Mouse (Mus musculus) myocyte (in vitro differentiated cells): ENCODE data around the gene Otud3.

Source experiments
- MAX ChIP-seq: IDR thresholded peaks from one replicate; pipeline ENCODE4 v1.6.1; 2011; ENCODE audit warnings: low read depth, mild to moderate bottlenecking, control low read depth
- MYOG ChIP-seq, 3 experiments: IDR thresholded peaks; one replicate each; pipeline ENCODE4 v1.6.1; 2011; ENCODE audit warnings: control low read depth in 2 of 3, low read depth in 2 of 3, mild to moderate bottlenecking in 2 of 3; ENCODE audit not compliant: insufficient read length in 2 of 3, control insufficient read depth in 1 of 3, insufficient read depth in 1 of 3
- REST ChIP-seq: IDR thresholded peaks from one replicate; pipeline ENCODE4 v1.6.1; 2011; ENCODE audit warnings: mild to moderate bottlenecking, control low read depth, moderate library complexity; ENCODE audit not compliant: insufficient read depth, insufficient read length
- TCF12 ChIP-seq: IDR thresholded peaks from one replicate; pipeline ENCODE4 v1.6.1; 2011; ENCODE audit warnings: mild to moderate bottlenecking, control low read depth; ENCODE audit not compliant: poor library complexity, insufficient read depth, severe bottlenecking

DNA sequence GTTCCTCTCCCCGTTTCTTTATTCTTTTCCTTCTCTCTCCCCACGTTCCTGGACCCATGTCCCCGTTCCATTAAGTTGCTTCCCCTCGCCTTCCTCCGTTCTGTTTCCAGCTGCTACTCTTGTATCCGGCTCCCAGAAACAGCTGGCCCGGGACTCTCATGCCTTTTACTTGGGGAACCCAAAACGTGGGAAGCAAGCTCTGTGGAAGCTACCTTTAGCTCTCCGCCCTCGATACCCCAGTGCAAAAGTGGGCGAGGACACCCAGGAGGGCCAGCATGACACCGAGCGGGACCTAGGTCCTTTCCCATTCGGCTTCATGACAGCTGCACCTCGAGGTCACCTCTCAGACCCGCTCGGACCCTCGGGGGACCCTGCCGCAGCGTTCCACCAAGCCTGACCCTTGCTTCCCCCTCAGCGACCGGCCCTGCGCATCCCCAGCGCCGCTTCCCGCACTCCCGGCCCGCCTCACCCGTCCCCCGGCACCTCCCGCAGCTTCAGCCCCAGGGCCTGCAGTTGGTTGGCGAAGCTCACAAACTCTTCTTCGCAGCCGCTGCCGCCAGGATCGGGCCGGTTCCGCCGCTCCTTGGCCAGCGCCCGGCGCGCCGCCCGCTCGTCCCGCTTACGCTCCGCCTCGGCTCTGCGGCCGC lies 481 bp downstream of the Otud3 start:
- TF ChIP-seq TCF12 = no peak
- TF ChIP-seq MAX = no peak
- TF ChIP-seq MYOG (IDR thresholded peaks at IDR 0.05; ENCODE audit: control insufficient read depth in 1 of 3, insufficient read depth in 1 of 3, insufficient read length in 2 of 3, low read depth in 2 of 3) = no peak
- TF ChIP-seq REST = no peak
